Mouse (Mus musculus) lung, embryonic 14.5 days (tissue): Measurements from ENCODE around the gene Crip1. TPM values are rescaled to one million over a fixed set of nuclear protein-coding genes. Genes with fewer than 3 reads are reported as not detected.

ENCODE experiments used
- ATAC-seq: fragments of 200-750 bp; cut with Nextera tagmentation; 2 replicates; pipeline ENCODE4 v1.8.0; 2017; ENCODE audit warnings: mild to moderate bottlenecking, moderate TSS enrichment, moderate library complexity; ENCODE audit not compliant: insufficient read depth
- DNase-seq: peaks from one replicate; pipeline ENCODE4 v3.0.0-alpha.2; 2015
- H3K27ac ChIP-seq: fragments of 300-500 bp; sonication (generic); 2 replicates; pipeline ENCODE4 v1.5.1; 2014; ENCODE audit warnings: low read depth, mild to moderate bottlenecking, moderate library complexity
- H3K27me3 ChIP-seq: fragments of 300-500 bp; sonication (generic); 2 replicates; pipeline ENCODE4 v1.6.1; 2014; ENCODE audit warnings: low read length, control low read depth; ENCODE audit not compliant: insufficient read depth
- H3K36me3 ChIP-seq: fragments of 300-500 bp; sonication (generic); 2 replicates; pipeline ENCODE4 v1.6.1; 2014; ENCODE audit warnings: control low read depth; ENCODE audit not compliant: insufficient read depth
- H3K4me1 ChIP-seq: fragments of 300-500 bp; sonication (generic); 2 replicates; pipeline ENCODE4 v1.6.1; 2014; ENCODE audit warnings: antibody characterized with exemption, control low read depth; ENCODE audit not compliant: insufficient read depth
- H3K4me2 ChIP-seq: fragments of 300-500 bp; sonication (generic); 2 replicates; pipeline ENCODE4 v1.6.1; 2014; ENCODE audit warnings: mild to moderate bottlenecking
- H3K4me3 ChIP-seq: fragments of 300-500 bp; sonication (generic); 2 replicates; pipeline ENCODE4 v1.5.1; 2014; ENCODE audit warnings: low read depth, low read length
- H3K9ac ChIP-seq: fragments of 300-500 bp; sonication (generic); 2 replicates; pipeline ENCODE4 v1.6.1; 2014
- H3K9me3 ChIP-seq: fragments of 300-500 bp; sonication (generic); 2 replicates; pipeline ENCODE4 v1.6.1; 2016; ENCODE audit warnings: low read depth, low read length, control low read depth
- CTCF ChIP-seq: IDR thresholded peaks from 2 replicates; pipeline ENCODE4 v1.5.1; 2016; ENCODE audit warnings: antibody characterized with exemption, low read depth
- WGBS: fragments of 180-500 bp; shearing (Covaris S2); extraction: QIAGEN DNeasy Blood & Tissue Kit; methylation state at CpG from one replicate; pipeline ENCODE4 v1.1.7; 2014; 5-methylcytosine and 5-hydroxymethylcytosine counted together
- polyA plus RNA-seq: library from polyadenylated mRNA; unstranded; fragments of >200 nt; fragmentation: Nextera tagmentation; extraction: Ambion mirVana; gene quantifications from 2 replicates; pipeline ENCODE4 v1.2.1, GENCODE M21; 2014

Gene Crip1
- polyA plus RNA-seq, 1 experiment from 2014 or later: 237 TPM

DNA sequence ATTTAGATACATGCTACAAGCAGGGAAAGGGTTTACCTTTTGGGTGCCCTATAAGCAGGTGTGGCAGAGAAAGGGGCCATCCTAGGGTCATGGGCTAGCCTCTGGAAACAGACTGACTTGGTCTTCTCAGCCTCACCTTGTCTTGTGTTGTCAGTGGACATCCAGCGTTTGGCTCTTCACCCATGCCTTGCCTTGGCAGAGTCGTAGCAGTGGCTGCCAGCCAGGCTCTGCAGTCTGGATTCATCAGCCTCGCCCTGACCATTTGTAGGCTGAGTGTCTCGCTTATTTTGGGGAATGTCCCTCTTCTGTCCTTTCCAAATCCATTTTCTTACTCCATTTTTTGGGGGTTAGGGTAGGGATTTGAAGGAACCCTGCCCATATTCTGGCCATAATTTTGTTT, 55.2 kb downstream of the Crip1 start:
- Histone ChIP-seq H3K27me3 (no peaks in the 10 kb centered on the region), H3K27ac (no peak overlapping the region), H3K4me2 (no peak overlapping the region), H3K9me3 (0 out of 2 replicates have a peak, but pooled peaks cover 3% of the 10 kb centered on the region), H3K9ac (no peak overlapping the region), H3K4me1 (no peaks in the 10 kb centered on the region), H3K4me3 (no peak overlapping the region), H3K36me3 (no peaks in the 10 kb centered on the region)
- WGBS: 88% methylated on average over 4 of the region's 4 CpGs
- ATAC-seq (no peak), DNase-seq (no peak)
- TF ChIP-seq CTCF: no peak

DNA sequence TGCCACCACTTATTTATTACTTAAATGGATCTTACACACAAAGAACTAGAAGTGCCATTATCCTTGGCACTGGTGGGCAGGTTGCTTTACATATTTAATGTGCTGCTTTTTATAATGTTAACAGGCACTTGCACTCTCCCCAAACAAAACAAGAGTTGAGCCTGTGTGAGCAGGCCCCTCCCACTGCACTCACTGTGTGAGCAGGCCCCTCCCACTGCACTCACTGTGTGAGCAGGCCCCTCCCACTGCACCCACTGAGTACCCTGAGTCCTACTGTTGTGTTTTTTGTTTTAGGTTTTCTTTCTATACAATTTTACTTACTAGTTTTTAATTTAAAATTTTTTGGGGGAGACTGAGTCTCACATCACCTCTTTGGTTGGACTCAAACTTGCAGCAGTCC, 55.9 kb downstream of the Crip1 start:
- DNase-seq (no peak), ATAC-seq (no peak)
- Histone ChIP-seq H3K4me1 (no peaks in the 10 kb centered on the region), H3K4me3 (no peak overlapping the region), H3K4me2 (no peak overlapping the region), H3K27me3 (no peaks in the 10 kb centered on the region), H3K9me3 (0 out of 2 replicates have a peak, but pooled peaks cover 3% of the 10 kb centered on the region), H3K27ac (no peak overlapping the region), H3K36me3 (no peaks in the 10 kb centered on the region), H3K9ac (no peak overlapping the region)
- no peak for TF ChIP-seq CTCF

Other genes with a start within 250 kb of the Crip1 start
- 6.3 and 8.0 TPM in 2 replicates for gene Jag2, start 216.5 kb upstream of the Crip1 start, polyA plus RNA-seq
- 107 and 116 TPM in 2 replicates for gene Nudt14, start 204.2 kb upstream of the Crip1 start, polyA plus RNA-seq
- 26.4 and 26.7 TPM in 2 replicates for gene Btbd6, start 169.8 kb upstream of the Crip1 start, polyA plus RNA-seq
- 61.7 and 65.9 TPM in 2 replicates for gene Brf1, start 145.6 kb upstream of the Crip1 start, polyA plus RNA-seq
- gene Pacs2, start 131.8 kb upstream of the Crip1 start, polyA plus RNA-seq: 12.3 and 15.6 TPM in 2 replicates
- not detected in 2 replicates for gene Tex22, start 71.8 kb upstream of the Crip1 start, polyA plus RNA-seq
- gene Mta1, start 48.0 kb upstream of the Crip1 start, polyA plus RNA-seq: 22.8 and 24.1 TPM in 2 replicates
- 266 and 273 TPM in 2 replicates for gene Crip2, start 6.1 kb upstream of the Crip1 start, polyA plus RNA-seq
- gene Tedc1, start 10.1 kb downstream of the Crip1 start, polyA plus RNA-seq: 35.1 and 35.4 TPM in 2 replicates
- 4.3 and 6.1 TPM in 2 replicates for gene Tmem121, start 39.6 kb downstream of the Crip1 start, polyA plus RNA-seq